Mouse (Mus musculus) megakaryocyte, adult 5-6 weeks (primary cell): ENCODE data around the gene Nploc4. TPM values are rescaled to one million over a fixed set of nuclear protein-coding genes. Genes with fewer than 3 reads are reported as not detected.
"Not testable (repeated sequence)": the region's sequence is repeated elsewhere in the genome, so short reads cannot be mapped to it uniquely, and the experiment has no call there.

ENCODE experiments used
- ATAC-seq: 2 replicates; pipeline ENCODE4 v1.8.0; 2016; ENCODE audit warnings: mild to moderate bottlenecking, inconsistent platforms; ENCODE audit not compliant: poor library complexity, severe bottlenecking
- total RNA-seq, 2 experiments: library from RNA; stranded (forward) in 1 of 2; stranded (reverse) in 1 of 2; fragments of 153-499, 151-499 nt in 1 of 2; fragments of 221-1000, 200-1000 nt in 1 of 2; gene quantifications; 2 replicates each; pipeline versions ENCODE4 v1.2.3 to v1.2.4; 2015 to 2017

Gene Nploc4
- total RNA-seq, 2 experiments from 2014 or later = 30.8 to 33.6 TPM

DNA sequence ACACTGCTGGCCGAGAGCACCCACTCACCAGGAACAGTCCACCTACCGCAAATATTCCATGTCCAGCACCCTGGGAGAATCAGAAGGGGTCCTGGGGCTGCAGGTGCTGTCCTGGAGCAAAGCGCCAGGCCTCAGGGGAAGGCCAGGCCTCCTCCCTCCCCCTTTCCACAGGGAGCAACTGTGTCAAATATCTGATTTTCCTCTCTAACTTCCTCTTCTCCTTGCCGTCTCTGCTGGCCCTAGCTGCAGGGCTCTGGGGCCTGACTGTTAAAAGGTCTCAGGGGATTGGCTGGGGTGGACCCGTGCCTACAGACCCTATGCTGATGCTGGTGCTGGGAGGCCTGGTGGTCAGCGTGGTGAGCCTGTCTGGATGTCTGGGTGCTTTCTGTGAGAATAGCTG is 6.6 kb upstream of the Nploc4 start:
- ATAC-seq = no peak

DNA sequence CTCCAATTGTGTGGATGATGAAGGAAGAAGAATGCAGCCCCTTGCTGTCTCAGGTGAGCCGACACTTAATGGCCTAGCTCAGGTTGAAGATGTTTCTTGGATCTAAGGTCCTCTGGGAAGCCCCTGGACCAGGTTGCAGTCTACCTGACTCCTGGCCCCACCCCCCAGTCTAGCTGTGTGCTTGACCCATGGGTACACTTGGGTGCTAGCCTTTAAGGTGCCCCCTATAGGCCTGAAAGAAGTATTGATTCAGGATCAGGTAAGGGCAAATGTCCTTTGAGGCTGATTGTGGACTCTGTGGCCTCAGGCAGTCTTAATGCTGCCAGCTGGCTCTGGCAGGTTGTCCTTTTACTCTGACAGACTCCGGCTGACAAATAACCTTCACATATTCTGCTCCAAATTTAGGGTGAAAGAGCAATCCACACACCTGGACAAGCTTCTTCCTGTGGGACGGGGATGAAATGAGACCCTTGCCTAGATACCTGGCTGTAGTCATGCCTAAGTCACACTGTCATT is 5.3 kb upstream of the Nploc4 start:
- ATAC-seq = no peak

DNA sequence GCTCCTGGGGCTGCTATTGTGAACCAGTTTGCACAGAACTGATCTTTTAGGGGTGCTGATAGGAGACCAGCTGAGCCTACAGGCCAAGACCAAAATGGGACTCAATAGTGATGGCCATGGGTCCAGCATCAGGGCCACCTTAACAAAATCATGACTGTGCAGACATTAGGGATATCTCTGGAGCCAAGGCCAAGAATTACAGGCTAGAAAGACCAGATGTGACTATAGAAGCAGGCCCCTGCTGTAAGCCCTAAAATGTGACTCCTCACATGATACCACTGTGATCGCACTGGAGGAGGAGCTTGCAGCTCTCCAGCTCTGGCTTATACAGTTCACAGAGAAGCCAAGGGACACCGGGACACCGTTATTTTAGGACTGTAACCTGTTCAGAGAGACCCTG is 4.8 kb upstream of the Nploc4 start, which contains the start of gene Tspan10:
Gene Tspan10 (plus strand): TSS at position 301 of the 400 bp plus-strand sequence.
- no peak for ATAC-seq

DNA sequence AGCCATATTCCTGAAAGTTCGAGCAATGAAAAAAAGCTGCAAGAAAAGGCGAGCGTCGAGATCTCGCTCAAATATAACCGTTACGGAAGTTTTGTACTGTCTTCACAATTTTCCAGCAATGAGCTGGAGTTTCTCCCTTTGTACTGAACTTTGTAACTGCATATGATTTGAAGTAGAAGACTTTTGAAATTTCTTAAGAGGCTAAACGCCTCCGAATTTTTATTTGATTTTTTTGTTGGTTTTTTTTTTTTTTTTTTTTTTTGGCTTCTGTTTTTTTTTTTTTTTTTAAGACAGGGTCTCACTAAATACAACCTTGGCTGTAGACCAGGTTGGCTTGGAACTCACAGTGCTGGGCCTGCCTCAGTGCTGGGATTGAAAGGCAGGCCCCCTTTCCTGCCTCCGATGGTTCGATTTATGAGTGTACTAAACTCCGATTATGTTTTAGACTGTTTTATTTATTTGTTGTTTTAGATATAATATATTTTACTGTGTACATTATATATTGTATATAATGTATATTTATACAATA is 413 bp upstream of the Nploc4 start:
- no peak for ATAC-seq

DNA sequence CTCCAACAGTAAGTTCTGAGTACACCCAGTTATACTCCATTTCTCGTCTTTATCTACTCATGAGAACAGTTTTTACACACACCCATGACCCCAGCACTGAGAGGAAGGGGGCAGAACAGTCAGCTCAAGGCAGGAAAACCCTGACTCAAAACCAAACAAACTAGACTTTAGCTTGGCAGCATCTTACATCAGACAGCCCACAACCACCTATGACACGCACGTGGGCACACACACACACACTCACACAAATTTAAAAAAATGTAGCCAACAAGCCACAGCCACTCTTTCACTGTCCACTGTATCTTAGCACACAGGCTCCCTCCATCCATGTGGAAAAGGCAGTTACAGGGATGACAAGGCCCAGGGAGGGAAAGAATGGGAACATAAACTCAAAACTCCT is 10.8 kb downstream of the Nploc4 start:
- no peak for ATAC-seq

- peak; percentile 52; the same call in 1 of the 2 replicates for ATAC-seq
These were observed 13.8 kb downstream of the Nploc4 start for GRCm38 (mm10) chr11:120423569-120424295.

DNA sequence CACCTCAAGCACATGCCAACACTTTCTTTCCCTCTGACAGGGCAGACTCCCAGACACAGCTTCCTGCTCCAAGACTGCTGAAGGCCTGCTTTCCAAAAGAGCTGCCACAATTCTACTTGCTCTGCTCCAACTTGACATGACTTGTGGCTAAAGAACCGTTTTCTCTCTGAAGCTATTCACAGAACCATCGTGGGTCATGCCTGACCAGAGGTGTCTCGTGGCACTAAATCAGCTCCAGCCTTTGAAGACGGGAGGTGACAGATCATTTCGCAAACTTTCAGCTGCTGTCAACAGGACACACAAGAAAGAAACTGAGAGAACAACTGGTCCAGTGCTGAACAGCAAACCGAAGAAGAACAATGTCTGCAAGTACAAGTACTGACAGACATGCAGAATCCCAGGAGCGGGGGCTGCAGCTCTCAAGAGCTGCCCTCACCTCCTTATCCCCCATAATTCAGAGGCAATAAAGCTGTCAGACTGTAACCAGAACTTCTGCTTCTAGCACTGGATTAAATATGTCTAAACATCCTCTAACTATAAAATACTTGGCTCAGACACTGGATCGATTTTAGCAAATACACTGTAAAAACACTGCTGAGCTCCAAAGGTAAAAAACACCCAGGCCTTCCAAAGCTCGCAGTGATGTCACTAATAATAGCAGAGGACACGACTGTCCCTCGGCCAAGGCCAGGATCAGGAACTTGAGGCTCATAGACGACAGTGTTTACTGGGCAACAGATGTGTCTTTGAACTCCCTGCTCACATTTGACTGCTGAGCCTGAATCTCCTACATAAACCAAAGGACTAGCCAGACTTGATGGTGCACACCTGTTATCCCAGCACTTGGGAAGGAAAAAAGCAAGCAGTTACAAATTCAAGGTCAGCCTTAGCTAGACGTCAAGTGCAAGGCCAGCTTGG is 14.6 kb downstream of the Nploc4 start:
- ATAC-seq = no peak

- ATAC-seq = no peak
These were observed 18.9 kb downstream of the Nploc4 start for GRCm38 (mm10) chr11:120418592-120418991.

- ATAC-seq = no peak
These were observed 19.7 kb downstream of the Nploc4 start for GRCm38 (mm10) chr11:120417852-120418251.

- ATAC-seq = not testable (repeated sequence)
These were observed 23.9 kb downstream of the Nploc4 start for GRCm38 (mm10) chr11:120413621-120414020.

DNA sequence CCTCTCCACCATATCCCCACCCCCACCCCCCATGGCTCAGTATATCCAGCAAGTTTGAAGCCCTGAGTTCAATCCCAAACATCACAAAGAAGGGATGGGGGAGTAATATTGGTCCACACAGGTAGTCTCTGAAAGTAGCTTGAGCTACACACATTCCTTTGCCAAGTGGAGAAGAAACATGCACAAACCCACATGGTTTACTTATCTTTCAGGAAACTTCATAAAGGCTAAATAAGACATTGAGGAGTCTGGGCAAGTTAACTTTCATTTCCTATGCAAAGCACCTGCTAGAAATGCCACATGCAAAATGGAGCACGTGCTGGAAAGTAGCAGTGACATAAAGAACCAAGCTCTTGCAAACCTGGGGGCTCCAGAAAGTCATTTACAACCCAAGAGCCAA is 31.1 kb downstream of the Nploc4 start:
- no peak for ATAC-seq

DNA sequence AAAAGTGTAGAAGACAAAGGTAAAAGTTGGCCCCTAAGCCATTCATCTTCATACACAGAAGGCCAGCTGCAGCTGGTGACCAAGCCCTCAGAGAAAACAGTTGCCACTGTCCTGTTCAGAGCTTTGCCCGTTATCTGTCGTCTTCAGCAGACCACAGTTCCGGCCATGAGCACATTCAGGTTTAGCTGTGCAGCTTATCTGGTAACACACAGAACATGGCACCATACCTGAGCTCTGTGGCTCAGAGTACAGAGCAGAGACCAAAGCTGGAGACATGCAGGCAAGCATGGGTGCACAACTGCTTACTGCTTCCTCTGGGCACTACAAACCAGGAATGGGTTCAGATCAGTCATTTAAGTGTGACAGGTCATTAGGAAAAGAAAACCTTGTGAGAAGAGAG is 31.6 kb downstream of the Nploc4 start:
- no peak for ATAC-seq

DNA sequence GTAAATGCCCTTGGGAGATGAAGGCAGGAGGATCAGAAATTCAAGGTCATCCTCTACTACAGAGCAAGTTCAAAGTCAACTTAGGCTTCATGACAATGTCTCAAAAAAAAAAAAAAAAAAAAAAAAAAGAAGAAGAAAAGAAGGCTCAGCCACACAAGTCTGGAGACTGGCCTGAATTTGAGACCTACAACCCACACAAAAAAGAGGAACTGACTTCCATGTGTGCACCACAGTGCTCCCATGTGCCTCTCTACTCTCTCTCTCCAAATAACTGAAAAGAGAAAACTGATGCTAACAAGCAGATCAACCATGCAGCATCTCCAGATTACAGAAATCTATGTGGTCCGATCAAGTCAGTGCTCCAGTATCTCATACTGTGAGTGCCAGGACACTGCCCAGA is 32.7 kb downstream of the Nploc4 start:
- peak; percentile 56 for ATAC-seq

DNA sequence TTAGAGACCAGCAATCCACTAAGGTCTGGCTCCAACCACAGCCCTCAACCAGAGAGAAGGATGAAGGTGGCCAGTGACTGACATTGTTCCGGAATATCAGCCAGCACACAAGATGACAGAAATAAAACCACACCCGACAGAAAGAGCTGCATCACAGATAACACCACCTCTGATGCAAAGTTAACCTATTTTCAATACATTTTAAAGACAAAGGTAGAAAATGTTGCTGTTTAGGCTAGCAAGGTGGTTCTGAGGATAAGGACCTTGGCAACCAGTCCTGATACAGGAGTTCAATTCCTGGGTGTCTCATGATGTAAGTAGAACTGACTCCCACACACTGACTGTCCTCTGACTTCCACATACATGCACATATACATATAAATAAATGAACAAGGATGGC is 38.2 kb downstream of the Nploc4 start:
- ATAC-seq = 0 out of 2 replicates have a peak, but pooled peaks have one; percentile 10

- ATAC-seq = no peak
These were observed 39.9 kb downstream of the Nploc4 start for GRCm38 (mm10) chr11:120397602-120398001.

- ATAC-seq = no peak
These were observed 41.8 kb downstream of the Nploc4 start for GRCm38 (mm10) chr11:120395661-120396060.

DNA sequence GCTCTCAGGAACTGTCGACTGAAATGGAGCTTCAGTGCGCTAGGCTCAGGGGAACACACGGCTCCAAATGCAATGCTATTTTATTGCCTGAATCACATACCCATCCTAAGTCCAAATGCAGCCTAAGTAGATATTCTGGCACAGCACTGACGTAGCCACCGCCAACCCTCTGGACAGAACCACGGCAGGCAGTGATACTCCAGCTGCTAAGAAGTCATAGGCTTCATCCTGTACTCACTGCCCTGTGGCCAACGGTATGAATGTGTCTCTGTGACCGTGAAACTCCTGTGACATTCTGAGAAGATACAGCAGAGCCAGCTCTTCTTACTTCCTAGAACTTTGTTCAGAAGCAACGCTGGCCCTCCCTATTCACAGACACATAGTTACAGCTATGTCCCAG is 48.9 kb downstream of the Nploc4 start:
- ATAC-seq = no peak

DNA sequence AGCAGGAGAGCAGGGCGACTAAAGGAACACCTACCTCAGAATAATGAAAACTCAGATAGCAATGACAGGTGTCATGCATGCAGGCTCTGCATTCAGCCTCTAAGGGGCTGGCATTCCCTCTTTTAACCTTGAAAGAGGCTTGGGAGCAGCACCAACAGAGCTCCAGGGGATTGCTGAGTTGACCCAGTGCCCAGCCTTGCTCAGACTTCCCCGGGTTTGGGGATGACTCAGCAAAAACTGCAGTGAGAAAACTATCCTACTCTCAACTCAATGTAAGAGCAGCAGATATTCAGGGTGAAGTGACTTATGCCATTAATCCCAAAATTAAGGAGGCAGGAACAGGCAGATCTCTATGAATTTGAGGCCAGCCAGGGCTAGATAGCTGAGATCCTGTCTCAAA is 50.4 kb downstream of the Nploc4 start:
- no peak for ATAC-seq

DNA sequence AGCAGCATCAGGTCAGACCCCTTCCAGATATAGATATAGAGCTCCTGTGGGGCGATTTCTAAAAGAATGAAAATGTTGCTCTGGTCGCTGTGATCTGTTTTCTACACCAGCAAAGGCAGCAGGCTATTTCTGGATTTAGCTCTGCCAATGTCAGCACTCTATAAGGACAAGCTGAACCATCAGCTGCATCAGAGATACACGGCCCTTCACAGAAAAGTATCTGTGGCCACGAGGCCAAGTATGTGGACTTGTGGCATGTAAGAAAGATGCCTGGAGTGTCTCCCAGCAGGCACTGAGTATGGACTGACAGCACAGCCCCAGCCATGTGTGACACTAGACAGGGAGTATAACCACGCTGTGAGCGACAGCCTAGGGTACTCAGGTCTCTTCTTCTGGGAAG is 50.9 kb downstream of the Nploc4 start:
- no peak for ATAC-seq

DNA sequence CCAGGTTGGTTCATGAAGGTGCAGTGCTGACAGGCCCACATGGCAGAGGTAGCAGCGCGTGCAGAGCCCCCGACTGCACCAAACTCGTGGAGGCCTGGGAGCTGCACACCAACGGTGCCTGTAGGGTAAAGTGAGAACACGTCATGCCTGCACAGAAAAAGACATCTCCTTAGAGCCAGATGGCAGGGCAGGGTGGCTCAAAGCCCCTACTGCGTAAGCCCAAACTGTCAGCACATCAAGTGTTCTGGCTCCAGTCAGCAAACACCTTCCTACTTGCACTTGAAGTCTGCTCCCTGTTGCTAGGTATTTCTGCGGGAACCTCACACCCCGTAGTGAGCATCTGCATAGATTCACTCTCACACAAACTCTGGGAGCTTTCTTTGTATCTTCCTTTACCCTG is 55.0 kb downstream of the Nploc4 start:
- ATAC-seq = no peak

- no peak for ATAC-seq
These were observed 56.4 kb downstream of the Nploc4 start for GRCm38 (mm10) chr11:120381157-120381556.
